Mouse (Mus musculus): Measurements from ENCODE around the gene Dmxl2.

DNA sequence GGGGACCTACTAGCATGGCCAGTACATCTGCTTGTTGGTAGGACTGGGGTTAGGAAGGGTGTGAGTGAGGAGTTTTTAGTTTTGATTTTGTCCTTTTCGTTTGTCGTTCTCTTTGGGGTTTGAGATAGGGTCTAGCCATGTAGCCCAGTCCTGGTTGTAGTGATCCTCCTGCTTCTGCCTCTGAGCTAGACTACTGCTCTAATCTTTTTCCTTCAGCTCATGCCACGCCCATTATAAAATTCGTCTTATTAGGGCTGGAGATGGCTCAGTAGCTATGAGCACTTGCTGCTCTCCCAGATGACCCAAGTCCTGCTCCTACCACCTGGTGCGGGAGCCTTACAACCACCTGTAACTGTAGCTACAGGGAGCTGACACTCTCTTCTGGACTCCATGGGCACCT, 26.9 kb downstream of the Dmxl2 start:
- no peak for TF ChIP-seq CTCF (IDR thresholded peaks at IDR 0.05; ENCODE audit: low read depth, low read length)
- TF ChIP-seq POLR2A (IDR thresholded peaks at IDR 0.05; ENCODE audit: borderline replicate concordance, low read depth, low read length), result no peak
